Mouse (Mus musculus) forebrain, embryonic 16.5 days (tissue): Measurements from ENCODE around the gene Ptprf. TPM values are rescaled to one million over a fixed set of nuclear protein-coding genes. Genes with fewer than 3 reads are reported as not detected.

Experiments used
- ATAC-seq: fragments of 200-750 bp; cut with Nextera tagmentation; 2 replicates; pipeline ENCODE4 v1.8.0; 2017; ENCODE audit warnings: mild to moderate bottlenecking, moderate library complexity
- H3K27ac ChIP-seq: fragments of 300-500 bp; sonication (generic); 2 replicates; pipeline ENCODE4 v1.5.1; 2014; ENCODE audit warnings: low read length, control low read depth
- H3K27me3 ChIP-seq: fragments of 300-500 bp; sonication (generic); replicated peaks from 2 replicates; pipeline ENCODE4 v1.6.1; 2014; ENCODE audit warnings: low read length; ENCODE audit not compliant: control insufficient read depth, insufficient read depth
- H3K36me3 ChIP-seq: fragments of 300-500 bp; sonication (generic); 2 replicates; pipeline ENCODE4 v1.6.1; 2014; ENCODE audit not compliant: control insufficient read depth, insufficient read depth
- H3K4me1 ChIP-seq: fragments of 300-500 bp; sonication (generic); replicated peaks from 2 replicates; pipeline ENCODE4 v1.6.1; 2014; ENCODE audit warnings: low read length; ENCODE audit not compliant: control insufficient read depth, insufficient read depth
- H3K4me2 ChIP-seq: fragments of 300-500 bp; sonication (generic); 2 replicates; pipeline ENCODE4 v1.6.1; 2014; ENCODE audit warnings: mild to moderate bottlenecking, low read length, control low read depth
- H3K4me3 ChIP-seq: fragments of 300-500 bp; sonication (generic); replicated peaks from 2 replicates; pipeline ENCODE4 v1.5.1; 2014; ENCODE audit warnings: mild to moderate bottlenecking, low read length, control low read depth
- H3K9ac ChIP-seq: fragments of 300-500 bp; sonication (generic); replicated peaks from 2 replicates; pipeline ENCODE4 v1.6.1; 2014; ENCODE audit warnings: low read depth, low read length, control low read depth
- H3K9me3 ChIP-seq: fragments of 300-500 bp; sonication (generic); 2 replicates; pipeline ENCODE4 v1.6.1; 2016; ENCODE audit warnings: low read length; ENCODE audit not compliant: control insufficient read depth
- WGBS: fragments of 180-500 bp; shearing (Covaris S2); extraction: QIAGEN DNeasy Blood & Tissue Kit; methylation state at CpG from one replicate; pipeline ENCODE4 v1.1.7; 2014; 5-methylcytosine and 5-hydroxymethylcytosine counted together
- polyA plus RNA-seq: library from polyadenylated mRNA; unstranded; fragments of >200 nt; fragmentation: Nextera tagmentation; extraction: Ambion mirVana; gene quantifications from 2 replicates; pipeline ENCODE4 v1.2.1, GENCODE M21; 2015

Gene Ptprf
- polyA plus RNA-seq, 1 experiment from 2014 or later: 81.6 TPM

DNA sequence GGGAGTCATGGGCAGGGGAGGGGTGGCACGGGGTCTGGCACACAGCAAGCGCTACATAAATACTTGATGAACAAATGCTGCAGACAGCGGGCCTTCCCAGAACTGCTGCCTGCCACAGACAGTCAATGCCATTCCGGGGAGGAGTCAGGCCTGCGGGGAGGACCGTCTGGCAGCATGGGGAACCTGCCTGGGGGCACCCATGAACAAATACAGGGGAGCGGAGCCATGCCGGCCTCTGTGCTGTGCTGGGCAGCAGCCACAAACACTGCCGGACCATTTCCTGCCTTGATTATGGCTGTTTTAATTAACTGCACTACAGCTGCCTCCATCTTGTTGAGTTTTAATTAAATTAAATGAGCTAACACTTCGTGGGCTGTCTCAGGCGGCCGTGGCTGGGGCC is 35.0 kb downstream of the Ptprf start:
- no peak overlapping the region for H3K4me2 ChIP-seq
- H3K4me1 ChIP-seq: peaks cover 27% of the 10 kb centered on the region
- H3K27ac ChIP-seq: peak overlapping the region; percentile 6
- H3K9me3 ChIP-seq: no peaks in the 10 kb centered on the region
- ATAC-seq: peak; percentile 69
- H3K36me3 ChIP-seq: peaks cover 7% of the 10 kb centered on the region; the same call in 1 of the 2 replicates
- no peak overlapping the region for H3K4me3 ChIP-seq
- H3K27me3 ChIP-seq: no peaks in the 10 kb centered on the region
- WGBS: 38% methylated on average over 12 of the region's 12 CpGs
- H3K9ac ChIP-seq: 0 out of 2 replicates have a peak overlapping the region, but pooled peaks have one; percentile 10

DNA sequence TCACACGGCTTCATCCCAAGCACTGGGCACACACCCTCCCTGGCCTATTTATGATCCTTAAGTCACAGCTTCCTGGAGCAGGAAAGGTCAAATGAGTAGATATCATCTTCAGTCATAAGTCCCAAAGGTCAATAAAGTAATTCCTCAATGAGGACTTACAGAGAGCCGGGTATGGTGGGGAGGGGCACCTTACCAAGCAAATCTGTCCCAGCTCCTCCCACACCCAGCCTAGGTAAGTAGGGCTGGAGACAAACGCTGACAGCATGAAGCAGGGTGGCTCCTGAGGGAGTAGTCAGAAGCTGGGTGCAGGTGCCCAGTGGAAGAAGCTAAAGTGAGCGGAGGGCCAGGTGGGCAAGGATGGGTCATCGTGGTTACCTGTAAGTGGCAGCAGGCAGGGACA is 36.3 kb downstream of the Ptprf start:
- Histone ChIP-seq H3K9me3 (no peaks in the 10 kb centered on the region), H3K4me1 (peaks cover 14% of the 10 kb centered on the region), H3K27ac (no peak overlapping the region), H3K4me2 (no peak overlapping the region), H3K36me3 (peaks cover 10% of the 10 kb centered on the region), H3K27me3 (no peaks in the 10 kb centered on the region), H3K4me3 (no peak overlapping the region), H3K9ac (no peak overlapping the region)
- no peak for ATAC-seq
- 88% methylated on average over 5 of the region's 5 CpGs for WGBS

DNA sequence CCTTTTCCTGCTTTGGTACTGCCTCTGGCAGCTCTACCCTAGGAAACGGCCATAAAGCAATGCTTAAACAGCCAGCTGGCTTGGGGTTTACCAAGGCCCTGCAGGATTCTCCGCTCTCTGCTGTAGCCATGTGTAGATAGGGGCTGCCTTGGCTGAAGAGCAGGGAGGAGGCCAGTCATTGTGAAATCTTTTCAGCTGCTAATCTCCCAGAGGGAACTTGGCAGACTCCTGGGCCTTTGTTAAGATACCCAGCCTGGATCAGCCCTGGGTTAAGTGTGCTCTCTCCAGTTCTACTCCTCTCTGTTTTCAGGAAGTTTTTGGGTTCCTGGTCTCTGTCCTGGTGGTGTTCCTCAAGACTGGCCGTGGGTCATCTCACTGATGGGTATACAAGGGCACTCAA is 43.9 kb downstream of the Ptprf start:
- Histone ChIP-seq H3K4me3 (no peak overlapping the region), H3K27me3 (no peaks in the 10 kb centered on the region), H3K9me3 (no peaks in the 10 kb centered on the region), H3K9ac (no peak overlapping the region), H3K36me3 (peaks cover 20% of the 10 kb centered on the region), H3K4me2 (no peak overlapping the region), H3K27ac (no peak overlapping the region), H3K4me1 (peaks cover 15% of the 10 kb centered on the region)
- ATAC-seq: no peak
- WGBS: 69% methylated on average over 3 of the region's 3 CpGs

- Histone ChIP-seq H3K4me1 (peaks cover 15% of the 10 kb centered on the region), H3K36me3 (peaks cover 18% of the 10 kb centered on the region), H3K9ac (no peak overlapping the region), H3K9me3 (no peaks in the 10 kb centered on the region), H3K4me3 (no peak overlapping the region), H3K27me3 (no peaks in the 10 kb centered on the region), H3K4me2 (no peak overlapping the region), H3K27ac (no peak overlapping the region)
- 87% methylated on average over 14 of the region's 14 CpGs for WGBS
- ATAC-seq: no peak
Observed at GRCm38 (mm10) chr4:118245847-118246246, 45.4 kb downstream of the Ptprf start.

DNA sequence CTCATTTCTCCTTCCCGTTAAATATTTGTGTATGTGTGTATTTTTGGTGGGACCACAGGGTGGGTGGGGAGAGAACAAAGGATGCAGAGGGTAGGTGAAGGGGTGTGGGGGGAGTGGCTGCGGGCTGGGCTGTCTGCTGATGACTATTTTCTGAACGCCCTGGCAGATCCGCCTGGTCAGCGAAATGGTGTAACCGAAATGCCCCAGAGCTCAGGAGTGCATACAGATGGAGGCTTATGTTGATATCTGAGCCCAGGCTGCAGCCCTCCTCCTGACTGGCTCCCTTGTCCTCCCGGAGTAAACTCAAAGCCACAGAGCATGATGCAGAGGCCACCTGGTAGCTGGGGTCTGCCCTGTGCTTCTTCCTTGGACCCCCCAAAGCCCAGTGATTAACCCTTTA is 47.4 kb downstream of the Ptprf start:
- ATAC-seq: peak; percentile 17; the same call in 1 of the 2 replicates
- H3K4me2 ChIP-seq: no peak overlapping the region
- no peaks in the 10 kb centered on the region for H3K9me3 ChIP-seq
- peak overlapping the region; percentile 38 for H3K27ac ChIP-seq
- H3K4me3 ChIP-seq: no peak overlapping the region
- 54% methylated on average over 7 of the region's 7 CpGs for WGBS
- H3K27me3 ChIP-seq: no peaks in the 10 kb centered on the region
- H3K36me3 ChIP-seq: peaks cover 17% of the 10 kb centered on the region
- no peak overlapping the region for H3K9ac ChIP-seq
- H3K4me1 ChIP-seq: peaks cover 15% of the 10 kb centered on the region

DNA sequence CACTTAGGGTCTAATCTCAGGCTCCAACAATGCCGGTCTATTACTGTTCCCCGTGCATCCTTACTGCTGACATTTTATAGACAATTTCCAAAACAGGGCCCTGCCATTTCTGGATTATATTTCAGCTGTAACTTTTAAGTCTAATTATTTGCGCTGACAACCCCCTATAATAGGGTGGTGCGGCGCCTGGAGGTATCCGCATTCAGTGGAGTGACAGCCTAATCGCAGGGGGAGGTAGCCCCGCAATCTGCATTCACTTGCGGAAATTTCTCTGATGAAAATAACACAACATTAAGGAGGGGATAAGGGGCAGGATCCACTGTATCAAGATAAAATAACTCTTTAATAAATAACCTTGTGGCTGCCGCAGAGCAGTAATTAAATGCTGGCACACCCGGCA is 47.9 kb downstream of the Ptprf start:
- H3K4me2 ChIP-seq: no peak overlapping the region
- H3K4me3 ChIP-seq: no peak overlapping the region
- peaks cover 17% of the 10 kb centered on the region for H3K36me3 ChIP-seq
- 49% methylated on average over 11 of the region's 11 CpGs for WGBS
- H3K27ac ChIP-seq: peak overlapping the region; percentile 44; the same call in 1 of the 2 replicates
- H3K27me3 ChIP-seq: no peaks in the 10 kb centered on the region
- H3K9me3 ChIP-seq: no peaks in the 10 kb centered on the region
- ATAC-seq: peak; percentile 84
- peaks cover 15% of the 10 kb centered on the region for H3K4me1 ChIP-seq
- H3K9ac ChIP-seq: no peak overlapping the region

DNA sequence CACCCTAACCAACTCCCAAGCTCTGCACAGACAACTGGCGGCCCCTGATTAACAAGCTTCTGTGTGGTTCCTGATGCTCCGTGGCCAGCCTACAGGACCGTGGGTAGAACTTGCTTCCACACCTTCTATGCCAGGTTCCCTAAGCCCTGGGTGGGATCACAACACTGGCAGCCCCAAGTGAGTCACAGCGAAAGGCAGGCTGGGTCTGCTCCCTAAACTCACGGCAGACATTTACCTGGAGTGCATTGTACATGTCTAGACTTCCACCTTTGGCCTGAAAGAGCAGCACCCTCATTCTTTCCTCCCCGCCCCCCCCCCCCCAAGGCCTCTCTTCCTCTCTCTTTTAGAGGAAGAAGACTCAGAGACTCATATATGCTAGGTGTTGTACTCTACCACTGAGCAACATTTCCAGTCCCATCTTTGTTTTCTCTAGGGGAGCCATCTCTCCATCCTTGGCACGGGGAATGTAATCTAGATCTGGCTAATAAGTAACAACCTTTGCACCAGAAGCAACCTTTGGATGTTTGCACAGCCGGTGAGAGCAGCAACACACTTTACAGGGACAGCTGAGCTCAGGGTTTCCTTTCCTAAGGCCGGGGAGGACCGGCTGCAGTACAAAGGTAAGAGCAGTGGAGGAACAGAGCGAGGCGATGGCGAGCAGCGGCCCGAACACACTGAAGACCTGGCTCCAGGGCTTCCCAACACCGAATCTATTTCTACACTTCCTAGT is 51.1 kb downstream of the Ptprf start:
- H3K4me1 ChIP-seq: peaks cover 15% of the 10 kb centered on the region
- no peak overlapping the region for H3K4me3 ChIP-seq
- no peak overlapping the region for H3K4me2 ChIP-seq
- peaks cover 12% of the 10 kb centered on the region; the same call in 1 of the 2 replicates for H3K36me3 ChIP-seq
- 86% methylated on average over 16 of the region's 16 CpGs for WGBS
- H3K9me3 ChIP-seq: no peaks in the 10 kb centered on the region
- ATAC-seq: no peak
- H3K27me3 ChIP-seq: no peaks in the 10 kb centered on the region
- H3K27ac ChIP-seq: no peak overlapping the region
- H3K9ac ChIP-seq: no peak overlapping the region

DNA sequence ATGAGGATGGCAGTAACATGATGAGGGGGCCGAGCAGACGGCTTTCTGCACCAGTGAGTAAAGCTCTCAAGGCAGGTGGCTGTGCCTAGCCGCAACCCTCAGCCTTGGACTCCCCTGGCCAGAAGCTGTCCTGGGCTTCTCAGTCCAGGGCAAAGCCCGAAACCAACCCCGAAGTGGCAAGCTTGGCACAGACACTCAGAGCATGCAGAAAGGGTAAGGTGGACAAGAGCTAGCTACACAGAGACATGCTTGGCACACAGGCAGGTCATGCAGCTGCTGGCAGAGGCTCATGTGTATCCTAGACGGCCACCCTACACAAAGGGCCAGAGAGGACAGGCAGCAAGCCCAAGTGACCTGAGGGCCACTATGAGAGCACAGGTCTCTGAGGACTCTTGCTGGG is 52.5 kb downstream of the Ptprf start:
- no peak overlapping the region for H3K9ac ChIP-seq
- peaks cover 20% of the 10 kb centered on the region for H3K36me3 ChIP-seq
- 93% methylated on average over 6 of the region's 6 CpGs for WGBS
- ATAC-seq: no peak
- no peaks in the 10 kb centered on the region for H3K27me3 ChIP-seq
- no peak overlapping the region for H3K4me3 ChIP-seq
- peaks cover 9% of the 10 kb centered on the region for H3K4me1 ChIP-seq
- no peak overlapping the region for H3K27ac ChIP-seq
- no peaks in the 10 kb centered on the region for H3K9me3 ChIP-seq
- H3K4me2 ChIP-seq: no peak overlapping the region

DNA sequence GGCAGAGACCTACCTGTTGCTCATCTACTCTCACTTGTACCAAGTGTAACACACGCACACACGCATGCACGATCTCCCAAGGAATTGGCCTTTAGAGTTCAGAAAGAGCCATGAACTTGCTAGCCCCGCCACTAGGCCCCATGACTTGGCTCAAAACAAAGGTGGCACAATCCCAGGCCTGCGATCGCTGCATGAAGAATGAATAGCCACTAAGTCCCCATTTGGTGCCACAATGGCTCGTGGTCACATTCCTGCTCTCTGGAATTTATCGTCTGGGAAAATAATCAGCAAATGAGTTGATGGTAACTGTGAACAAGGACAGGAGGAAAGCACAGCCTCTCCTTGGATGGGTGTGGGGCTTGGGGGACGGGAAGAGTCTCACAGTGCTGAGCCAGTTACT is 54.3 kb downstream of the Ptprf start:
- Histone ChIP-seq H3K36me3 (peaks cover 20% of the 10 kb centered on the region), H3K27me3 (no peaks in the 10 kb centered on the region), H3K4me1 (no peaks in the 10 kb centered on the region), H3K4me3 (no peak overlapping the region), H3K27ac (no peak overlapping the region; the same call in 1 of the 2 replicates), H3K9me3 (no peaks in the 10 kb centered on the region), H3K9ac (no peak overlapping the region), H3K4me2 (no peak overlapping the region)
- ATAC-seq: no peak
- WGBS: 56% methylated on average over 9 of the region's 9 CpGs
